Comparison of ENCODE assay signal across 25 mouse cellular contexts in genomic region chr13:118643138-118643537, GRCm38 (mm10). TPM values are rescaled to one million over a fixed set of nuclear protein-coding genes. Genes with fewer than 3 reads are reported as not detected.
"Had no signal": no experiment of that assay in that cellular context is flagged by ENCODE, and none has a peak within 500 bp of the region (broad histone marks: within the 10 kb centered on the region; RNA-seq: fewer than 3 reads in every experiment).

No protein-coding gene starts in this region.

- DNase-seq: gastrocnemius, adult 2 months; gastrocnemius, postnatal 10 days; gastrocnemius, postnatal 25 days; heart, postnatal 4 days; kidney, adult 18-20 months; kidney, adult 9 months; kidney, postnatal 36 days; liver; liver, embryonic 13.5 days; liver, postnatal 0 days had no signal

- ATAC-seq: hindbrain, embryonic 16.5 days; inflammation-experienced regulatory T-cells, adult 6 months; intestine, embryonic 15.5 days; intestine, postnatal 0 days; liver, postnatal 0 days had no signal

- H3K36me3 ChIP-seq: heart, embryonic 10.5 days; heart, embryonic 12.5 days; hindbrain, embryonic 10.5 days; hindbrain, embryonic 12.5 days; intestine, embryonic 15.5 days; limb, embryonic 10.5 days; limb, embryonic 12.5 days; liver, embryonic 13.5 days; liver, embryonic 15.5 days had no signal

- H3K4me1 ChIP-seq: heart, embryonic 10.5 days; heart, embryonic 12.5 days; hindbrain, embryonic 10.5 days; hindbrain, embryonic 12.5 days; intestine, embryonic 15.5 days; limb, embryonic 10.5 days; limb, embryonic 12.5 days; liver, embryonic 13.5 days; liver, embryonic 15.5 days had no signal

- H3K9ac ChIP-seq: heart, embryonic 12.5 days; hindbrain, embryonic 12.5 days; hindbrain, embryonic 14.5 days; intestine, embryonic 15.5 days; limb, embryonic 12.5 days; liver, embryonic 13.5 days; liver, embryonic 15.5 days; liver, postnatal 0 days had no signal

- H3K27me3 ChIP-seq: heart, embryonic 12.5 days; hindbrain, embryonic 12.5 days; intestine, embryonic 15.5 days; limb, embryonic 12.5 days; liver, embryonic 13.5 days; liver, embryonic 15.5 days had no signal

- H3K27ac ChIP-seq: gastrocnemius, adult 2 months; heart, embryonic 10.5 days; hindbrain, embryonic 10.5 days; hindbrain, embryonic 12.5 days; hindbrain, embryonic 14.5 days; intestine, embryonic 15.5 days; layer of hippocampus, adult 2 months; left cerebral cortex, adult 2 months; limb, embryonic 10.5 days; limb, embryonic 12.5 days; liver, embryonic 13.5 days; liver, embryonic 15.5 days had no signal

- H3K4me3 ChIP-seq: gastrocnemius, adult 2 months; heart, embryonic 10.5 days; heart, embryonic 12.5 days; hindbrain, embryonic 10.5 days; hindbrain, embryonic 12.5 days; intestine, embryonic 15.5 days; layer of hippocampus, adult 2 months; left cerebral cortex, adult 2 months; limb, embryonic 10.5 days; limb, embryonic 12.5 days; liver, embryonic 13.5 days; liver, embryonic 15.5 days had no signal

- H3K4me2 ChIP-seq: heart, embryonic 12.5 days; hindbrain, embryonic 12.5 days; hindbrain, embryonic 14.5 days; intestine, embryonic 15.5 days; limb, embryonic 12.5 days; liver, embryonic 11.5 days; liver, embryonic 13.5 days; liver, embryonic 15.5 days had no signal

- H3K9me3 ChIP-seq: heart, embryonic 10.5 days; heart, embryonic 12.5 days; hindbrain, embryonic 10.5 days; hindbrain, embryonic 12.5 days; intestine, embryonic 15.5 days; limb, embryonic 10.5 days; limb, embryonic 12.5 days; liver, embryonic 13.5 days; liver, embryonic 15.5 days had no signal

RNA-seq across cellular contexts. Expression of gene Fgf10, which starts 26.5 kb away (rescaled TPM):
- polyA plus RNA-seq: inflammation-experienced regulatory T-cells, adult 6 months had no signal
